Comparison of ENCODE assay signal across 11 mouse cellular contexts in genomic region chr8:123791101-123791844, GRCm38 (mm10). TPM values are rescaled to one million over a fixed set of nuclear protein-coding genes. Genes with fewer than 3 reads are reported as not detected.
DNase-seq lines count a peak whose midpoint lies in the region; ATAC-seq lines count a peak whose summit lies in the region.
"Had no signal": no experiment of that assay in that cellular context is flagged by ENCODE, and none has a peak within 500 bp of the region (broad histone marks: within the 10 kb centered on the region; RNA-seq: fewer than 3 reads in every experiment).

No protein-coding gene starts in this region.

- no peaks in the 10 kb centered on the region for H3K27me3 ChIP-seq in embryonic facial prominence, embryonic 12.5 days
- peaks cover 6% of the 10 kb centered on the region; the same call in 1 of the 2 replicates for H3K27me3 ChIP-seq in kidney, embryonic 15.5 days
- H3K27me3 ChIP-seq in heart, embryonic 12.5 days (replicated peaks) = peaks cover 18% of the 10 kb centered on the region
- H3K27me3 ChIP-seq: liver, embryonic 15.5 days had no signal

- no peak overlapping the region for H3K4me2 ChIP-seq in embryonic facial prominence, embryonic 12.5 days (replicated peaks)
- 0 out of 2 replicates have a peak overlapping the region, but pooled peaks have one; percentile 16 for H3K4me2 ChIP-seq in kidney, embryonic 15.5 days
- no peak overlapping the region for H3K4me2 ChIP-seq in heart, embryonic 12.5 days
- H3K4me2 ChIP-seq: heart, embryonic 15.5 days; liver, embryonic 15.5 days had no signal

- H3K9ac ChIP-seq in embryonic facial prominence, embryonic 12.5 days = no peak overlapping the region
- H3K9ac ChIP-seq in kidney, embryonic 15.5 days = peak overlapping the region; percentile 21; the same call in 1 of the 2 replicates
- no peak overlapping the region for H3K9ac ChIP-seq in heart, embryonic 12.5 days
- H3K9ac ChIP-seq: heart, embryonic 15.5 days; liver, embryonic 15.5 days had no signal

- WGBS in embryonic facial prominence, embryonic 12.5 days = 59% methylated on average over 16 of the region's 16 CpGs
- WGBS in kidney, embryonic 15.5 days = 49% methylated on average over 16 of the region's 16 CpGs
- 75% methylated on average over 16 of the region's 16 CpGs for WGBS in heart, embryonic 12.5 days

- H3K36me3 ChIP-seq in embryonic facial prominence, embryonic 12.5 days = no peaks in the 10 kb centered on the region
- no peaks in the 10 kb centered on the region for H3K36me3 ChIP-seq in kidney, embryonic 15.5 days
- H3K36me3 ChIP-seq in heart, embryonic 12.5 days = no peaks in the 10 kb centered on the region
- H3K36me3 ChIP-seq: heart, embryonic 15.5 days; liver, embryonic 15.5 days had no signal

- peaks cover 4% of the 10 kb centered on the region; the same call in 1 of the 2 replicates for H3K4me1 ChIP-seq in embryonic facial prominence, embryonic 12.5 days
- H3K4me1 ChIP-seq in kidney, embryonic 15.5 days = peaks cover 52% of the 10 kb centered on the region
- no peaks in the 10 kb centered on the region for H3K4me1 ChIP-seq in heart, embryonic 12.5 days (replicated peaks)

- no peak overlapping the region for H3K4me3 ChIP-seq in embryonic facial prominence, embryonic 12.5 days
- no peak overlapping the region for H3K4me3 ChIP-seq in kidney, embryonic 15.5 days (replicated peaks)
- H3K4me3 ChIP-seq in heart, embryonic 12.5 days = no peak overlapping the region
- H3K4me3 ChIP-seq: heart, embryonic 15.5 days; liver, embryonic 15.5 days had no signal

- H3K9me3 ChIP-seq in embryonic facial prominence, embryonic 12.5 days = no peaks in the 10 kb centered on the region
- H3K9me3 ChIP-seq in kidney, embryonic 15.5 days (replicated peaks) = no peaks in the 10 kb centered on the region
- no peaks in the 10 kb centered on the region for H3K9me3 ChIP-seq in heart, embryonic 12.5 days (replicated peaks)
- H3K9me3 ChIP-seq: heart, embryonic 15.5 days; liver, embryonic 15.5 days had no signal

- ATAC-seq in embryonic facial prominence, embryonic 12.5 days (ENCODE audit: insufficient number of reproducible peaks, insufficient read depth, low FRiP score, low TSS enrichment) = 0 out of 2 replicates have a peak, but pooled peaks have one; percentile 29
- peak; percentile 69 for ATAC-seq in kidney, embryonic 15.5 days (replicated peaks; ENCODE audit: low FRiP score)
- ATAC-seq in heart, embryonic 12.5 days (ENCODE audit: insufficient number of reproducible peaks, low FRiP score) = no peak

- DNase-seq in kidney, adult 9 months = peak; percentile 38
- no peak for DNase-seq in kidney, postnatal 25 days
- peak; percentile 66 for DNase-seq in retina, embryonic 14.5 days (ENCODE audit: low spot score)
- no peak for DNase-seq in ovary, postnatal 14 days (ENCODE audit: low spot score)
- DNase-seq in heart, adult 8-10 months (ENCODE audit: low spot score) = no peak
- DNase-seq: adrenal gland, adult 2 months had no signal

- H3K27ac ChIP-seq in embryonic facial prominence, embryonic 12.5 days = no peak overlapping the region
- H3K27ac ChIP-seq in kidney, embryonic 15.5 days = peak overlapping the region; percentile 78
- no peak overlapping the region for H3K27ac ChIP-seq in heart, embryonic 12.5 days (ENCODE audit: poor library complexity, severe bottlenecking)
- H3K27ac ChIP-seq: heart, embryonic 15.5 days; liver, embryonic 15.5 days had no signal

RNA-seq across cellular contexts. Expression of gene Rab4a, which starts 14.5 kb away (rescaled TPM):
- 50.3 and 55.9 TPM in 2 replicates for polyA plus RNA-seq in embryonic facial prominence, embryonic 12.5 days (2016; fragmentation: Nextera tagmentation; extraction: Ambion mirVana)
- 39.6 and 44.9 TPM in 2 replicates for polyA plus RNA-seq in kidney, embryonic 15.5 days (2015; fragmentation: Nextera tagmentation; extraction: Ambion mirVana)
- total RNA-seq in heart, adult 8-10 months (2022) = 10 to 100 TPM in 3 of 4 experiments, 1 to 10 TPM in 1; 9.4 to 14.1 (median 11.6) TPM
- polyA plus RNA-seq in heart, embryonic 12.5 days (2016; fragmentation: Nextera tagmentation; extraction: Ambion mirVana) = 42.3 and 47.2 TPM in 2 replicates

Comparison
In these comparisons a context has a peak if more than half of its experiments do, and no peak if none do; other contexts are left out.
1. DNase-seq: peak in kidney, adult 9 months (single experiment) and retina, embryonic 14.5 days (single experiment); none in kidney, postnatal 25 days (0 of 2), ovary, postnatal 14 days (single experiment) and heart, adult 8-10 months (single experiment).